Mouse (Mus musculus) adrenal gland, adult 10 weeks (tissue): ENCODE measurements around the gene Syna. TPM values are rescaled to one million over a fixed set of nuclear protein-coding genes. Genes with fewer than 3 reads are reported as not detected.

Experiments
- polyA plus RNA-seq: library from polyadenylated mRNA; stranded (reverse); fragments of 350-450 nt; fragmentation: Illumina TruSeq; extraction: RNeasy Lipid Tissue Mini Kit (QIAGEN cat#74804); gene quantifications from one replicate; pipeline ENCODE4 v1.2.3, GENCODE M21; 2014; ENCODE audit warnings: low read depth, low replicate concordance

Gene Syna
- not detected for polyA plus RNA-seq

GRCm38 (mm10) chr5:134560071-134560449 is at the start of gene Syna:
Gene Syna, minus strand, starts transcription at chr5:134560171.

GRCm38 (mm10) chr5:134581146-134581545 is 21.2 kb upstream of the Syna start, which contains the start of gene Rfc2:
Gene Rfc2, plus strand, starts transcription at chr5:134581366.

GRCm38 (mm10) chr5:134552110-134552972 is 7.6 kb downstream of the Syna start, which contains the start of gene Clip2:
Gene Clip2, minus strand, starts transcription at chr5:134552434.

Other genes starting within 250 kb of the Syna start
- gene Gtf2i, start 245.4 kb downstream of the Syna start, polyA plus RNA-seq: 124 TPM
- 14.0 TPM for gene Gtf2ird1, start 103.5 kb downstream of the Syna start, polyA plus RNA-seq
- gene Clip2, start 7.7 kb downstream of the Syna start, polyA plus RNA-seq: 1.1 TPM
- gene Rfc2, start 21.2 kb upstream of the Syna start, polyA plus RNA-seq: 8.2 TPM
- 1.5 TPM for gene Lat2, start 54.9 kb upstream of the Syna start, polyA plus RNA-seq
- gene Eif4h, start 79.3 kb upstream of the Syna start, polyA plus RNA-seq: 97.0 TPM
- gene Limk1, start 128.4 kb upstream of the Syna start, polyA plus RNA-seq: 1.3 TPM
- 2.5 TPM for gene Eln, start 187.2 kb upstream of the Syna start, polyA plus RNA-seq